Mouse (Mus musculus): ENCODE data around the gene Trpm7. TPM values are rescaled to one million over a fixed set of nuclear protein-coding genes. Genes with fewer than 3 reads are reported as not detected.

Trpm7 gene
- polyA plus RNA-seq, 1 experiment from 2014 or later, result 41.3 TPM

GRCm38 (mm10) chr2:126769431-126770181 lies 106.4 kb downstream of the Trpm7 start:
- no peak overlapping the region for H3K27ac ChIP-seq
- no peaks in the 10 kb centered on the region for H3K36me3 ChIP-seq
- H3K4me3 ChIP-seq (replicated peaks), result no peak overlapping the region
- H3K4me1 ChIP-seq (replicated peaks), result peaks cover 10% of the 10 kb centered on the region; the same call in 1 of the 2 replicates
- no peaks in the 10 kb centered on the region for H3K27me3 ChIP-seq
- no peaks in the 10 kb centered on the region for H3K9me3 ChIP-seq
- WGBS, result 80% methylated on average over 19 of the region's 19 CpGs
- no peak overlapping the region for H3K9ac ChIP-seq (replicated peaks)
- no peak for ATAC-seq
- H3K4me2 ChIP-seq (replicated peaks), result no peak overlapping the region

GRCm38 (mm10) chr2:126768194-126768593 lies 107.8 kb downstream of the Trpm7 start:
- no peak overlapping the region for H3K9ac ChIP-seq (replicated peaks)
- no peaks in the 10 kb centered on the region for H3K27me3 ChIP-seq
- ATAC-seq, result no peak
- H3K4me1 ChIP-seq (replicated peaks), result peaks cover 10% of the 10 kb centered on the region; the same call in 1 of the 2 replicates
- no peak overlapping the region for H3K4me3 ChIP-seq (replicated peaks)
- H3K36me3 ChIP-seq, result peaks cover 4% of the 10 kb centered on the region; the same call in 1 of the 2 replicates
- 80% methylated on average over 4 of the region's 4 CpGs for WGBS
- H3K4me2 ChIP-seq (replicated peaks), result no peak overlapping the region
- H3K27ac ChIP-seq, result no peak overlapping the region
- no peaks in the 10 kb centered on the region for H3K9me3 ChIP-seq

DNA sequence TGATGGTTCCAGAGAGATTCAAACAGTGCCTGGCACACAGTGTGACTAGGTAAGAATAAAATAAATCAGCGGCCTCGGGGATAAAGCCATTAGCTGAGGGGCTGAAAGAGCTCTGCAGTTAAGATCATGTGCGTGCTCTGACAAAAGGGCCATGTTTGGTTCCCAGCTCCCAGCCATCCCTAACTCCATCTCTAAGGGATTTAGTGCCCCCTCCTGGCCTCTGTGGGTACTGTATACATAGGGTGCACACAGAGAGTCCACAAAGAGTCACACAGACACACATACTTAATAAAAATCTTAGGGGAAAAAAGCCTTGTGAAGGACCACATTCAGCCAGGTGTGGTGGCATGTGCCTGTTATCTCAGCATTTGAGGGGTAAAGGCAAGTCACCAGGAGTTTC lies 108.4 kb downstream of the Trpm7 start:
- ATAC-seq, result no peak
- Histone ChIP-seq H3K4me3 (replicated peaks) (no peak overlapping the region), H3K27ac (no peak overlapping the region), H3K36me3 (peaks cover 9% of the 10 kb centered on the region), H3K9me3 (no peaks in the 10 kb centered on the region), H3K4me2 (replicated peaks) (no peak overlapping the region), H3K9ac (replicated peaks) (no peak overlapping the region), H3K27me3 (no peaks in the 10 kb centered on the region), H3K4me1 (replicated peaks) (peaks cover 10% of the 10 kb centered on the region; the same call in 1 of the 2 replicates)
- 97% methylated on average over 3 of the region's 3 CpGs for WGBS

DNA sequence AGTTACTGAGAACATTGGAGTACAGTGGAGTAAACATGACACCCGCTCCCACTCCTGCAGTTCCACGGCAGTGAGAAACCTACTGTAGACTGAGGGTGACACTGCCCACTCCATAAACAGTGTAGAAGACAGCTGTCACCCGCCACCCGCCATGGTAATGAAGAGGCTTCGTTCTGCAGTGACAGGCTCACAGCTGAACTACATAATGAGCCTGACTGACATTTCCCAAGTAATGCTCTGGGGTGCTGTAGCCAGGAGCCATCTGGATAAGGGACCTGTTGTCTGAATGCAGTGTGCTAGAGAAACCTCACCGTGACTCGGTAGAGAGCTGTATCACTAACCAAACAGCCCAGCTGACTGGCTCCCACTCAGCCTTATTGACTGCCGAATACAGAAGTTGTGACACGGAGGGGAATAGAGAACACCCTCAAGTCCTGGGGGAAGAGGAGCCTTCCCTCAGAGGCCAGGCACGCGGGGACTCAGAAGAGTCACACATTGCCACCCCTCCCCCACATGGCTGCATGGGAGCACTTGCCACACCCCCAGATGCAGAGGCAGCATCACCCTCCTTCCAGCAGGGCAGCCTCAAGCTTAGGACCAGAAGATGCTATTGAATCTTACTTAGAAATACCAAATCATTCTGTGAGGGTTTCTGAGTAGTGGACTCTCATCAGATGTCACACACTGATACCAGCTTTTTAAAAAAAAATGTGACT lies 110.0 kb downstream of the Trpm7 start:
- Histone ChIP-seq H3K36me3 (peaks cover 24% of the 10 kb centered on the region), H3K4me1 (replicated peaks) (peaks cover 10% of the 10 kb centered on the region; the same call in 1 of the 2 replicates), H3K27ac (no peak overlapping the region), H3K9me3 (no peaks in the 10 kb centered on the region), H3K9ac (replicated peaks) (no peak overlapping the region), H3K4me3 (replicated peaks) (no peak overlapping the region), H3K4me2 (replicated peaks) (no peak overlapping the region), H3K27me3 (no peaks in the 10 kb centered on the region)
- ATAC-seq, result peak; percentile 80
- 50% methylated on average over 11 of the region's 11 CpGs for WGBS

DNA sequence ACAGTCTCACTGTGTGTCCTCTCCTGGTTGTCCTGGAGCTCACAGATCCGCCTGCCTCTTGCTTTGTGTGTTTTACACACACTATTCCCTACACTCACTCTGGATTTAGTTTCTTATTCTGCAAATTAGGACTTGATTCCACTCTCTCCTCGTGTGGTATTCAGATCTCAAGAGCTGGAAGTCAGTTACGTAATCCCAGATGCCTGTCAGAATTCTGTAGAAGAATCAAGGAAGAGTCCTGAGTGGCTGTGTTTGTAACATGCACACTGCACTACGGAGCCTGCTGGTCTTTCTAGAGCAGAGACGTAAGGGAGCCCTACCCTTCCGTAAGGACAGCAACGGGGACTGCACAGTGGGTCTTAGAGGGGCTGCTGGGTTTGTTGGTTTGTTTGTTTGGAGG lies 116.7 kb downstream of the Trpm7 start:
- Histone ChIP-seq H3K4me3 (replicated peaks) (no peak overlapping the region), H3K4me2 (replicated peaks) (no peak overlapping the region), H3K27ac (no peak overlapping the region), H3K4me1 (replicated peaks) (no peaks in the 10 kb centered on the region), H3K36me3 (peaks cover 88% of the 10 kb centered on the region), H3K9me3 (no peaks in the 10 kb centered on the region), H3K27me3 (no peaks in the 10 kb centered on the region), H3K9ac (replicated peaks) (no peak overlapping the region)
- 89% methylated on average over 7 of the region's 7 CpGs for WGBS
- no peak for ATAC-seq

DNA sequence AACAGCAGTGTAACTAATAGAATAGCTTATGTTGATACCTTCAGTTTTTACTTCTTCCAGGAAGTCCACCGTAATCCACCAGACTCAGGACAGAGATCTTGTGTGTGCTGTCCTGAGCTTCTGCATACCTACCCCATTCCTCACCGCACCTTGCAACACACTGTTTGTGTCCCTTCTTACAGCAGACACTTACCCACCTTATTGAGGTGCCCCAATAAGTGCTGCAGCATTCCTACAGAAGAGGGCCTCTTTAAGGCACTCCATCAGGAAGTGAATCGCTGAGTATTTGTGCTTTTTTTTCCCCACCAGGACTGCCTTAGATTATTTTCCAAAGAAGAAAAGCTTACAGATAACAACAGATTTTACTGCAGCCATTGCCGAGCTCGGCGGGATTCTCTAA lies 120.4 kb downstream of the Trpm7 start:
- H3K4me3 ChIP-seq (replicated peaks), result no peak overlapping the region
- H3K36me3 ChIP-seq, result peaks cover 90% of the 10 kb centered on the region
- no peaks in the 10 kb centered on the region for H3K9me3 ChIP-seq
- no peak overlapping the region for H3K4me2 ChIP-seq (replicated peaks)
- no peak overlapping the region for H3K27ac ChIP-seq
- H3K27me3 ChIP-seq, result no peaks in the 10 kb centered on the region
- H3K4me1 ChIP-seq (replicated peaks), result no peaks in the 10 kb centered on the region
- no peak for ATAC-seq
- WGBS, result 99% methylated on average over 6 of the region's 6 CpGs
- H3K9ac ChIP-seq (replicated peaks), result no peak overlapping the region

GRCm38 (mm10) chr2:126743389-126743788 lies 132.6 kb downstream of the Trpm7 start:
- no peaks in the 10 kb centered on the region for H3K4me1 ChIP-seq (replicated peaks)
- H3K4me3 ChIP-seq (replicated peaks), result no peak overlapping the region
- no peak overlapping the region for H3K4me2 ChIP-seq (replicated peaks)
- H3K9ac ChIP-seq (replicated peaks), result no peak overlapping the region
- ATAC-seq, result no peak
- H3K9me3 ChIP-seq, result no peaks in the 10 kb centered on the region
- H3K27ac ChIP-seq, result no peak overlapping the region
- H3K36me3 ChIP-seq, result peaks cover 78% of the 10 kb centered on the region
- H3K27me3 ChIP-seq, result no peaks in the 10 kb centered on the region
- WGBS, result 95% methylated on average over 5 of the region's 5 CpGs

Small RNAs within 50 kb of the gene (microRNA-seq; reads per million reads assigned to microRNA genes)
- 2.1 reads per million, percentile 2 among the genes with 10 or more reads in this experiment for gene Mir3473g

Other genes with a start within 250 kb of the Trpm7 start
- gene Gabpb1, start 199.9 kb downstream of the Trpm7 start, polyA plus RNA-seq (2015; fragmentation: Nextera tagmentation; extraction: Ambion mirVana), result 60.7 and 62.1 TPM in 2 replicates
- 28.6 and 28.7 TPM in 2 replicates for gene Usp8, start 168.9 kb downstream of the Trpm7 start, polyA plus RNA-seq (2015; fragmentation: Nextera tagmentation; extraction: Ambion mirVana)
- gene Usp50, start 92.8 kb downstream of the Trpm7 start, polyA plus RNA-seq (2015; fragmentation: Nextera tagmentation; extraction: Ambion mirVana), result 2.6 and 2.7 TPM in 2 replicates
- 34.3 and 34.6 TPM in 2 replicates for gene Sppl2a, start 57.0 kb upstream of the Trpm7 start, polyA plus RNA-seq (2015; fragmentation: Nextera tagmentation; extraction: Ambion mirVana)
- 11.8 and 13.0 TPM in 2 replicates for gene Ap4e1, start 132.5 kb upstream of the Trpm7 start, polyA plus RNA-seq (2015; fragmentation: Nextera tagmentation; extraction: Ambion mirVana)
- gene Blvra, start 194.4 kb upstream of the Trpm7 start, polyA plus RNA-seq (2015; fragmentation: Nextera tagmentation; extraction: Ambion mirVana), result 22.8 TPM in 2 replicates

All from midbrain, embryonic 13.5 days (tissue).